Mouse (Mus musculus) cerebellum, adult (tissue): ENCODE measurements at regions not wholly inside any gene's neighbourhood (a gene's known extent, or its start where the extent isn't known, plus 50 kb on each side); places are given as distances from the start of the nearest gene placed in this dataset.

Source experiments
- ATAC-seq: cut with Nextera tagmentation; 2 replicates; pipeline ENCODE4 v1.9.2; 2017; ENCODE audit warnings: mild to moderate bottlenecking, moderate library complexity, mixed read lengths; ENCODE audit not compliant: insufficient number of reproducible peaks, low FRiP score, low TSS enrichment

GRCm38 (mm10) chr3:60138319-60138718 is 56.6 kb downstream of the Sucnr1 start:
- no peak for ATAC-seq

DNA sequence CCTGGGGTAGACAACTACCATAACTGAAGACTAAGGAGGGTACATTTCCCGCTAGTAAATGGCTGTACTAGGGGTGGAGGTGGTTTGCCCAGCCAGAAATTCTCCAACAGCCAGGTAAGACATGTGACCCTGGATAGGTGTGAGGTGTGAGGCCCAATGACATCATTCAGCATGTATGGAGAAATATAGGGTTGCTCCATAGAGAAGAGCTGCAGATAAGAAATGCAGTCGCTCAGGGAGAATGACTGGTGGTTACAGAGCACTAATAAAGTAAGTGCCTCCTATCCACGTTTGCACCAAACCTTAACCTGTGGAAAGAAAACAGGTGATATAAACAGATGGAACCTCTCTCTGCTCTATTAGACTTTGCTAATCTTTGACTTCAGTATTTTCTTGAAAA is 78.2 kb downstream of the Sucnr1 start:
- ATAC-seq: no peak

DNA sequence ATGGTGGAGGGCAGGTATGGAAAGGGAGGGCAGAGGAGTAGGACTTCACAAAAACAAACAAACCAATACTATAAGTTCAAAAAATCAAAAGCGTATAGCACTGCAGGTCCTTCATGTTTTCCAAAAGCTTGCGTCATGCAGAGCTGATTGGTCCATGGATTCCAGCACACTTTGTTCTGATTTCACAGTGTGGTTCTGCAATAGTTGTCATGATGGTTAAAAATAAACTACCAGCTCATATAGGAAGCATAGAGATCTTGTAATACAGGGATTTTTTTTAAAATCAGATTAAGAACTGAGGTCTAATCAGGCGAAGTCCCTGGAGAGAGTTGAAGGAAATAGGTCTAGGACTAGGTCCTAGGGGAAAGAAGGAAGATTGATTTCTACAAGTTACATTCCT is 86.0 kb downstream of the Sucnr1 start:
- no peak for ATAC-seq

DNA sequence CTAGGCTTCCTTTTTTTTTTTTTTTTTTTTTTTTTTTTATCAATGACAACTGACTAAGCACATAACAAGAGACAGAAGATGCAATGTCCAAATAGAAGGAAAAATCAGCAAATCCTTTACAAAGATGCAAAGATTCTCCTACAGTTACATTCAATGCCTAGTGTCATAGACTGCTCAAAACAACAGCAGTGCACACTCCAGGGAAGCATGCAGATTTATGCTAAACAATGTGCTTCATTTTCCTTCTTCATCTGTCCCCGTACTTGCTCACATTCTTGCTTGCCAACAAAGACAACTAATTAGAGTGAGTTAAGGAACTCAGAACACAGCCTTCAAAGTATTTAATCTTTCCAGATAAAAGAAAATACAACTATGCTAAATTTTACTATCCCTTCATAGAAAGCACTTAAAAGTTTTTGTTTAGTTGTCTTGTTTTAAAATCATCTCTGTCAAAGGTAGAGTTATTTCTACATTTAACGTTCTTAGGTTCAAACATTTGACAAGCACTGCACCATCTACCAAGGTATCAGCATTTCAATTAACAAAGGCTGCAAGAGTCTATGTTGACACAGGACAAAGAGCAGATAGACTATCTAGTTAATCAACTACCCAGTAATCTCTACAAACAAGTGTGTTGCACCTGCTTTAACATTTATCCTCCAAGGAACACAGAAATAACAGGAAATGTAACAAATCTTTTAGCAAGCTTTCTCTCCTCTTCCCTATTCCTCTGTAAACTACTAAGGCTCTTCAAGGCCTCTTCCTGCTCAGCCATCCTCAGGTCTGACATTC is 86.7 kb downstream of the Sucnr1 start:
- no peak for ATAC-seq

DNA sequence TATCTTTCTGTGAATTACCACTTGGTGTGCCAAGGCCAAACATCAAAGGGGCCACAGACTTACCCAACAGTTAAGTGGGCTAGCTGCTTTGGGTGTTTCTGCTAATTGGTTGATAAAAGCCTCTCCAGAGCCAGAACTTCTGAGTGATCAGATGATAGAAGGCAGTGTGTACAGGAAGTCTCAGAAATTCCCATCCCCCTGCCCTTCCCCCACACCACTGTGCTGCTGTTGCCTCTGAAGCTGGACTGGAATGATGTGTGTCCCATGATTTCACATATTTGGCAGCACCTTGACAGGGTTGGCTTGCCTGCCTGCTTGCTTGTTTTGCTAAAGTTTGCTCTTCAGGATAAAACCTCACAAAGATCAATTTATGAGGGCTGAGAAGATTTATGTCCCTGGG is 87.9 kb downstream of the Sucnr1 start:
- ATAC-seq: no peak

DNA sequence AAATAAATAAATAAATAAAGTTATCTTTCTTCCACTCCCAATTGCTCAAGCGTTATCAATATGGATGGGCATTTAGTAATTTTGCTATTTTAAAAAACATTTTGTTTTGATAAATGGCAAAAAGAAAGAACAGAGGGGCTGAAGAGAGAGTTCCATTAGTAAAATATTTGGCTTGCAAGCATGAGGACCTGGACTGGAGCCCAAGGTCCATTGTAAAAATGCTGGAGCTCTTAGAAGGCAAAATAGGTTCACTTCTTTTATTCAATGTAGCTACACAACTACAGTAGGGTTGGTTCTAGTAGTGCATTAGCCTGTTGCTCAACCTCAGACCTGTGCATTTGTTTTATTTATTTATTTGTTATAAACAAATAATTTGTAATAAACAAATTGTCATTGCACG is 102.8 kb downstream of the Sucnr1 start:
- ATAC-seq: no peak

GRCm38 (mm10) chr3:60196031-60196430 is 114.4 kb downstream of the Sucnr1 start:
- ATAC-seq: no peak

DNA sequence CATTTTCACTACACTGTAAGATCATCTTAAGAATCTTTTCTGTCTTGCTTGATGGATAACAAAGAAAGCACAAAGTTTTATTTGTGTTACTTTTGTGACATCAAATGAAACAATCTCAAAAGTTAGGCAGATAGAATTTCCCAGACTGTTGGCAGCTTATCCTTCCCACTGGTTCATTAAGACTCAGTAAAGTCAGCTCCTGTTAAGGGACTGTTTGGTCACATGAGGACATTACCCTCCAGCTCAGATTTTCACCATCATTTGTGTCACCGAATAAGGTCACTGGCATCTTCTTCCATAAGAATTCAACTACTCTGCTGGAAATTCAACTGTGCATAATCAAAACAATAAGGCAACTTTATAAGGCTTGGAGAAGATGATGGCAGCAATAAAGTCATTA is 126.3 kb downstream of the Sucnr1 start:
- ATAC-seq: no peak

- no peak for ATAC-seq
Observed at GRCm38 (mm10) chr3:60218938-60219337, 137.3 kb downstream of the Sucnr1 start.

GRCm38 (mm10) chr3:60240664-60241063 is 159.0 kb downstream of the Sucnr1 start:
- no peak for ATAC-seq

GRCm38 (mm10) chr3:60266666-60267415 is 185.2 kb downstream of the Sucnr1 start:
- no peak for ATAC-seq

DNA sequence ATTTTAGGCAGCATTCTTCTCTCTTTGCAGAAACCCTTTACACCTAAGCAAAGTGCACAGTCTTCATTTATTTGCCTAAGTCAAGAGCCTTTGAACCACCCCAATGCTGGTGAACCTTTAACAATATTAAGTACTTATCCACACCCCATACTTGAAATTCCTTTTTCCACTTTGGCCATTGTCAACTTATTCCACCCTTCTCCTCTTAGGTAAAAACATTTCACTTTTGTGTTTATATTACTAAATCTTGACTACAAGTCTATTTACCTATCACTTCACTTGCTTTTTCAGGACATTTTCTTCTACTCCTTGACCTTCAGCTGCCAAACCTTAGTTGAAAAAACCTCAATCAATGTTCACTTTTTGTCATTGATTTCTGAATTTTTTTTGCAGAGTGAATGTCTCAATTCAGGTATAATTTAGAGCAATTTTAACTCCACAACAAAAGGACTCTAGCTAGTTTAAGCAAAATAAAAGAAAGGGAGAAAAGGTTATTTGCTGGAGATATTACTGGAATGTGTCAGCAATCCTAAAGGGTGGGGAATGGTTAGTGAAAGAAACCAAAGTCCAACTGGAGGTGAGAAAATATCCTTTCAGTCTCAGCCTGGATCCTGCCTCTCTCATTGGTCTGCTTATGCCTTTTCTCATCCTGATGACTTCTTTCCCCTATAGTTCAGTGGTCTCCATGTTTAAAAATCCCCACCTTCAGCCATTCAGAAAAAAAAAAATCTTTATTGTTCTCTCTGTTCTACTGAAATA is 185.9 kb downstream of the Sucnr1 start:
- ATAC-seq: no peak

GRCm38 (mm10) chr3:60270463-60270862 is 188.8 kb downstream of the Sucnr1 start:
- ATAC-seq: no peak

DNA sequence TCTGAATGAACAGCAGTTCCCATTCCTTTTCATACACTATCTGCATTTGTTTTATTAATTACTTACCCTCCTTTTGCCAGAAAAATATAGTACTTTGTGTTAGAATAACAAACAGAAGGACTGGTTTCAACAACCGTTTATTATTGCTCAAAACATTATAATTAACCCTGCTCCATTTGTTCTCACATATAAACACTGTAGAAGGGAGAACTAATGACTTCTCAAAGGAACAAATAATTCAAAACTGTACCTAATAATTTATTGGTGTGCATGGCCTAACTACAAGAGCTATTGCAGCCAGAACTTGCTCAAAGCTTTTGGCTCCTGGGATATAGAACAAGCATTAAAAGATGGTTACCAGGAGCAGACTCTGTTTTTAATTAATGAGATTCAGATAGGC is 192.1 kb downstream of the Sucnr1 start:
- ATAC-seq: no peak

DNA sequence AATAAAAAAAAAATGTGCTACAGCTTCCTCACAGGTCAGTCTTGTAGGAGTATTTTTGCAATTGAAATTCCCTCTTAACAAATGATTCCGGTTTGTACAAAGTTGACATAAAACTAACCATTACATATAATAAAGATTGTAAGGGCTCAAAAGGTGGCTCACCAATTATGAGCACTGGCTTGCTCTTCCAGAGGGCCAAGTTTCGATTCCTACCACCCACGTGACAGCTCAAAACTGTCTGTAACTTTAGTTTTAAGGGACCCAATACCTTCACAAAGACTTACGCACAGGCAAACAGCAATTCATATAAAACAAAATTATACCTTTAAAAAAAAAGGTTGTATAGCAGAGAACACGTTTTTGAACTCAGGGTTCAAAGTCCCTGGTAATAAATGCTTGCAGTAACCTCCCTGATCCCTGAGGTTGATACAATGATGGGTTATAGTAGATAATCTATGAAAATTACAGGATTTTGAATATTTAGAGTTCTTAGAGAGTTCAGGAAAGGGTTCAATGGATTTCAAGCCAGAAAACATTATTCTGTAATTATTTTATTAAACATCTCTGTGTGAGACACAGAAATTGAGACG is 193.7 kb downstream of the Sucnr1 start:
- no peak for ATAC-seq

DNA sequence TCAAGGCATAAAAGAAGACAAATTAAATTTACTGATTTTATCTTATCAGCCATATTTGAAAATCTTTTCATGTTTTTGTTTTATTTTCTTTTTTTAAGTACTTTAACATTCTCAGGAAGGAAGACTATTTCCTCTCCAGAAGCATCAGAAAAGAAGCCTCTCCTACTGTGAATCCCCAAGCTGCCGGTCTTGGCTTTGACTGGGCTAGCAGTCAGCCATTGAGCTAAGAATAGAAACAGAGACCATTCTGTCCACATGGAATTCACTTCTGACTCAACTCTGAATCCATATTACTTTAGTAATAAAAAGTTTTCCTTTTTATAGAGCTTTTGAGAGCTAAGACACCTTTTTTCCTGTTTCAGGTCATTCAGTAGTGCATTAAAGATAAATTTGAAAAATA is 194.8 kb upstream of the Mbnl1 start:
- no peak for ATAC-seq

DNA sequence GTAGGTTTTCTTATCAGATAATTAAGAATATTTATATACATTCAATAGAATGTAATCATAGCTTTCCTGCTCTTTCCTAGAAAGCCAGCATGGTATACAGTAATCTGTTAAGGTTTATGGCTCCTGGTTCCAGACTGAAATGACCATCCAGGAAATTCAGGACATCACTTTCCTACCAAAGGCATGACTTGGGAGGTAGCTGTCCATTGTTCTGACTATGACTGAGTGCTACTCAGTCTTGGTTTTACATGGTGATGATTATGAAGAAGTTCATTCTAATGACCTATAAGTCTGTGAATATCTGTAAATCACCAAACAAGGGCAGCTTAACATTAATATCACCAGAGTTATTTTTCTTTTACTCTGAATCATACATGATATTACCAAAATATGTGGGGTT is 191.4 kb upstream of the Mbnl1 start:
- ATAC-seq: no peak

GRCm38 (mm10) chr3:60281959-60282495 is 190.6 kb upstream of the Mbnl1 start:
- no peak for ATAC-seq

DNA sequence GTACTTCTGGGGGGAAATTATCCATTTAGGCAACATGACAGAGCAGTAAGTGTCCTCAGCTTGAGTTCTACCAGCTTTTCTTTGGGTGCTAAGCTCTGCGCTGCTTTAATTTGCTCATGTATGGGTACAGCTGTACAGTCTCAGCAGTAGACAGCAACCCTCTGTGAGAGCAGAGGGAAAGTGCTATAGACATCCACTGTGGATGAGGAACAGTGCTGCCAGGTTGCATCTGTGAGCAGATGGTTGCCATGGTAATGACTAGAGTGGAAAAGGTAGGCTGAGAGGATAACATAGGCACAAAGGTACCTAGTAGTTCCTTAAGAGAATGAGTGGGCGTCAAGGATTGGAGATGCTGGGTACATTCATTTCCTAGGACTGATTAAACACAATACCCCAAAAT is 180.5 kb upstream of the Mbnl1 start:
- ATAC-seq: peak; percentile 52; the same call in 1 of the 2 replicates

- no peak for ATAC-seq
Observed at GRCm38 (mm10) chr3:60292940-60293339, 179.7 kb upstream of the Mbnl1 start.
